Mouse (Mus musculus): ENCODE results near the gene Gpsm3.

- no peak for TF ChIP-seq EP300 (optimal IDR thresholded peaks at IDR 0.05)
- no peak for TF ChIP-seq CTCF (IDR thresholded peaks at IDR 0.05; ENCODE audit: low read depth)
These were observed 46.1 kb downstream of the Gpsm3 start for GRCm38 (mm10) chr17:34635671-34636070.

Data from stomach, postnatal 0 days (tissue).